Mouse (Mus musculus): ENCODE measurements around the gene S100a5.

- TF ChIP-seq CTCF (IDR thresholded peaks at IDR 0.05; ENCODE audit: low read depth) (no peak), EP300 (IDR thresholded peaks at IDR 0.05; ENCODE audit: low read depth) (no peak)
Observed at GRCm38 (mm10) chr3:90589947-90590346, 18.4 kb upstream of the S100a5 start, which contains the start of gene S100a2.

Measured in liver, embryonic 14.5 days (tissue).